Mouse (Mus musculus) central nervous system, embryonic 11.5 days (tissue): ENCODE measurements around the gene Defa34. TPM values are rescaled to one million over a fixed set of nuclear protein-coding genes. Genes with fewer than 3 reads are reported as not detected.

Experiments used
- polyA plus RNA-seq: library from polyadenylated mRNA; depleted of rRNA; stranded (reverse); fragments of >200 nt; gene quantifications from 2 replicates; pipeline ENCODE4 v1.2.3, GENCODE M21; 2012; rRNA removed

Defa34 gene
- not detected in 2 replicates for polyA plus RNA-seq

GRCm38 (mm10) chr8:21665497-21665896 is at the start of gene Defa34:
Defa34 (plus strand) TSS chr8:21665797.

DNA sequence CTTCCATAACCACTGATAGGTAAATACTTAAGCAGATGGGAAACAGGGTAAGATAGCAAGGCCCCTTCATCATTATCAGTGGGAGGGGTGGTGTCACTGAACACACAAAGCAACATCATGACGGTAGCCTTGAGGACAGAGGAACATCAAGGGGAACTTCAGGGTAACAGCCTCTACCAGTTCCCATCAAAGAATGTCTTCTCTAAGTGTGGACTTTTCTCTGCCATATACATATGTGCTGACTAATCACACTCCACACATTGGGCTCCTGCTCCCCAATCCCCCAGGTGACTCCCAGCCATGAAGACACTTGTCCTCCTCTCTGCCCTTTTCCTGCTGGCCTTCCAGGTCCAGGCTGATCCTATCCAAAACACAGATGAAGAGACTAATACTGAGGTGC is 47.7 kb upstream of the Defa34 start, which contains the start of gene Defa26:
Gene Defa26, plus strand, starts transcription at position 301 of the 400 bp plus-strand sequence.

DNA sequence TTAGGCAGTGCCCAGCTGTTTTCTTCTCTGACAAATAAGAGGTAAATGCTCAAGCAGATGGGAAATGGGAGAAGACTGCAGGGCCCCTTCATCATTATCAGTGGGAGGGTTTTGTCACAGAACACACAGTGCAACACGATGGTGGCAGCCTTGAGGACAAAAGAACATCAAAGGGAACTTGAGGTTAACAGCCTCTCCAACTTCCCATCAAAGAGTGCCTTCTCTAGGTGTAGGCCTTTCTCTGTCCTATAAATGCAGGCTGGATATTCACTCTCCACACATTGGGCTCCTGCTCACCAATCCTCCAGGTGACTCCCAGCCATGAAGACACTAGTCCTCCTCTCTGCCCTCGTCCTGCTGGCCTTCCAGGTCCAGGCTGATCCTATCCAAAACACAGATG is 10.1 kb upstream of the Defa34 start, which contains the start of gene Defa17:
Gene Defa17, plus strand, starts transcription at position 301 of the 400 bp plus-strand sequence.

GRCm38 (mm10) chr8:21703545-21703944 is 37.9 kb downstream of the Defa34 start, which contains the start of gene AY761184:
AY761184 (minus strand) TSS chr8:21703645.

Other genes starting within 250 kb of the Defa34 start
- gene Defa36, start 238.4 kb upstream of the Defa34 start, polyA plus RNA-seq, result not detected in 2 replicates
- gene Gm7849, start 209.2 kb upstream of the Defa34 start, polyA plus RNA-seq, result 0.22 TPM in 1 of 2 replicates, not detected in the other
- gene Defa20, start 156.5 kb upstream of the Defa34 start, polyA plus RNA-seq, result not detected in 2 replicates
- not detected in 2 replicates for gene Defa32, start 136.8 kb upstream of the Defa34 start, polyA plus RNA-seq
- not detected in 2 replicates for gene Defa37, start 100.4 kb upstream of the Defa34 start, polyA plus RNA-seq
- not detected in 2 replicates for gene Defa28, start 82.8 kb upstream of the Defa34 start, polyA plus RNA-seq
- gene Gm7861, start 71.3 kb upstream of the Defa34 start, polyA plus RNA-seq, result not detected in 2 replicates
- not detected in 2 replicates for gene Defa26, start 47.6 kb upstream of the Defa34 start, polyA plus RNA-seq
- gene Defa17, start 10.0 kb upstream of the Defa34 start, polyA plus RNA-seq, result not detected in 2 replicates
- gene AY761184, start 37.8 kb downstream of the Defa34 start, polyA plus RNA-seq, result not detected in 2 replicates
- 0.28 TPM in 1 of 2 replicates, not detected in the other for gene Defa24, start 68.7 kb downstream of the Defa34 start, polyA plus RNA-seq
- not detected in 2 replicates for gene Defb50, start 157.7 kb downstream of the Defa34 start, polyA plus RNA-seq
- not detected in 2 replicates for gene Defb2, start 174.1 kb downstream of the Defa34 start, polyA plus RNA-seq
- not detected in 2 replicates for gene Defb10, start 193.1 kb downstream of the Defa34 start, polyA plus RNA-seq
- not detected in 2 replicates for gene Defb9, start 219.6 kb downstream of the Defa34 start, polyA plus RNA-seq
- 0.56 and 0.76 TPM in 2 replicates for gene Defb11, start 240.6 kb downstream of the Defa34 start, polyA plus RNA-seq